Mouse (Mus musculus): ENCODE data around the gene Olfr1260. TPM values are rescaled to one million over a fixed set of nuclear protein-coding genes. Genes with fewer than 3 reads are reported as not detected.

Olfr1260 gene
- total RNA-seq (2022) = not detected

- DNase-seq = no peak
Measured at GRCm38 (mm10) chr2:89974184-89974583, at the start of gene Olfr1260. Gene Olfr1260, plus strand, starts transcription at chr2:89974340.

GRCm38 (mm10) chr2:89927009-89927408 lies 47.1 kb upstream of the Olfr1260 start, which contains the start of gene Olfr1258:
Gene Olfr1258, plus strand, starts transcription at chr2:89927309.
- no peak for DNase-seq

- DNase-seq = no peak
Measured at GRCm38 (mm10) chr2:89948564-89948963, 25.6 kb upstream of the Olfr1260 start, which contains the start of gene Olfr1259. Gene Olfr1259, minus strand, starts transcription at chr2:89948664.

- DNase-seq = no peak
Measured at GRCm38 (mm10) chr2:89977709-89978108, 3.6 kb downstream of the Olfr1260 start.

GRCm38 (mm10) chr2:89990921-89991320 lies 16.8 kb downstream of the Olfr1260 start, which contains the start of gene Olfr1261:
Gene Olfr1261, plus strand, starts transcription at chr2:89991221.
- no peak for DNase-seq

- DNase-seq = no peak
Measured at GRCm38 (mm10) chr2:89999845-90000244, 25.7 kb downstream of the Olfr1260 start, which contains the start of gene Olfr1262. Gene Olfr1262, plus strand, starts transcription at chr2:90000145.

GRCm38 (mm10) chr2:90011831-90012230 lies 37.7 kb downstream of the Olfr1260 start, which contains the start of gene Olfr1263:
Gene Olfr1263, plus strand, starts transcription at chr2:90012131.
- DNase-seq = no peak

- no peak for DNase-seq
Measured at GRCm38 (mm10) chr2:90025477-90025876, 51.3 kb downstream of the Olfr1260 start, which contains the start of gene Olfr1264. Gene Olfr1264, minus strand, starts transcription at chr2:90025577.

Other genes with a start within 250 kb of the Olfr1260 start
- not detected for gene Olfr1252, start 249.3 kb upstream of the Olfr1260 start, total RNA-seq (2022)
- gene Olfr1253, start 217.2 kb upstream of the Olfr1260 start, total RNA-seq (2022) = not detected
- not detected for gene Olfr1254, start 180.7 kb upstream of the Olfr1260 start, total RNA-seq (2022)
- not detected for gene Olfr1255, start 162.3 kb upstream of the Olfr1260 start, total RNA-seq (2022)
- gene Olfr1256, start 132.8 kb upstream of the Olfr1260 start, total RNA-seq (2022) = not detected
- gene Olfr48, start 126.1 kb upstream of the Olfr1260 start, total RNA-seq (2022) = not detected
- gene Olfr1257, start 95.9 kb upstream of the Olfr1260 start, total RNA-seq (2022) = not detected
- not detected for gene Olfr1258, start 47.0 kb upstream of the Olfr1260 start, total RNA-seq (2022)
- not detected for gene Olfr1259, start 25.7 kb upstream of the Olfr1260 start, total RNA-seq (2022)
- not detected for gene Olfr1261, start 16.9 kb downstream of the Olfr1260 start, total RNA-seq (2022)
- gene Olfr1262, start 25.8 kb downstream of the Olfr1260 start, total RNA-seq (2022) = not detected
- gene Olfr1263, start 37.8 kb downstream of the Olfr1260 start, total RNA-seq (2022) = not detected
- gene Olfr1264, start 51.2 kb downstream of the Olfr1260 start, total RNA-seq (2022) = not detected
- not detected for gene Olfr1265, start 61.0 kb downstream of the Olfr1260 start, total RNA-seq (2022)
- gene Olfr140, start 89.3 kb downstream of the Olfr1260 start, total RNA-seq (2022) = not detected
- not detected for gene Olfr1269, start 147.1 kb downstream of the Olfr1260 start, total RNA-seq (2022)
- gene Olfr32, start 168.0 kb downstream of the Olfr1260 start, total RNA-seq (2022) = not detected
- gene Olfr1270, start 178.8 kb downstream of the Olfr1260 start, total RNA-seq (2022) = not detected

Data from adrenal gland, adult 8-10 months (tissue).